ENCODE assay signal across 8 mouse cellular contexts in genomic region chr14:59625158-59625805, GRCm38 (mm10). TPM values are rescaled to one million over a fixed set of nuclear protein-coding genes. Genes with fewer than 3 reads are reported as not detected.
A peak's percentile ranks its signal among the peaks of the same experiment; 100 is the strongest.
DNase-seq lines count a peak whose midpoint lies in the region; ATAC-seq and TF ChIP-seq lines count a peak whose summit lies in the region.

Shisa2 (plus strand) TSS chr14:59625308.

- no peaks in the 10 kb centered on the region for H3K9me3 ChIP-seq in embryonic facial prominence, embryonic 12.5 days
- no peaks in the 10 kb centered on the region for H3K9me3 ChIP-seq in limb, embryonic 12.5 days
- H3K9me3 ChIP-seq in midbrain, embryonic 12.5 days, result no peaks in the 10 kb centered on the region

- H3K27me3 ChIP-seq in embryonic facial prominence, embryonic 12.5 days, result peaks cover 23% of the 10 kb centered on the region
- no peaks in the 10 kb centered on the region; the same call in 1 of the 2 replicates for H3K27me3 ChIP-seq in heart, adult 2 months (ENCODE audit: control insufficient read depth, insufficient read depth, low read length)
- no peaks in the 10 kb centered on the region for H3K27me3 ChIP-seq in kidney, adult 2 months (replicated peaks; ENCODE audit: control insufficient read depth, insufficient read depth, low read length)
- peaks cover 6% of the 10 kb centered on the region for H3K27me3 ChIP-seq in limb, embryonic 12.5 days
- peaks cover 57% of the 10 kb centered on the region for H3K27me3 ChIP-seq in midbrain, embryonic 12.5 days

- peak within 1 kb of the TSS; percentile 85 for H3K9ac ChIP-seq in embryonic facial prominence, embryonic 12.5 days
- H3K9ac ChIP-seq in heart, adult 2 months (ENCODE audit: low read depth, low read length), result peak within 1 kb of the TSS; percentile 63
- H3K9ac ChIP-seq in limb, embryonic 12.5 days (replicated peaks), result peak within 1 kb of the TSS; percentile 84
- H3K9ac ChIP-seq in midbrain, embryonic 12.5 days (replicated peaks), result peak within 1 kb of the TSS; percentile 64

- peak within 1 kb of the TSS; percentile 67 for H3K4me3 ChIP-seq in embryonic facial prominence, embryonic 12.5 days
- peak within 1 kb of the TSS; percentile 52 for H3K4me3 ChIP-seq in heart, adult 2 months
- peak within 1 kb of the TSS; percentile 54 for H3K4me3 ChIP-seq in kidney, adult 2 months (ENCODE audit: insufficient read depth, low read depth, low read length)
- peak within 1 kb of the TSS; percentile 78 for H3K4me3 ChIP-seq in limb, embryonic 12.5 days (replicated peaks)
- H3K4me3 ChIP-seq in midbrain, embryonic 12.5 days, result peak within 1 kb of the TSS; percentile 66

- TF ChIP-seq CTCF in heart, adult 2 months (IDR thresholded peaks at IDR 0.05), result peak; percentile 56
- no peak; the same call in 1 of the 2 replicates for TF ChIP-seq CTCF in kidney, adult 2 months (conservative IDR thresholded peaks at IDR 0.05; ENCODE audit: insufficient read depth, insufficient read length, low read depth, low read length)

- WGBS in embryonic facial prominence, embryonic 12.5 days, result under 1% methylated on average over 65 of the region's 65 CpGs
- whole genome bisulfite sequencing in heart, adult 2 months, result under 1% methylated on average over 64 of the region's 65 CpGs
- 1% methylated on average over 62 of the region's 65 CpGs for WGBS in kidney, adult 2 months
- under 1% methylated on average over 64 of the region's 65 CpGs for WGBS in limb, embryonic 12.5 days
- WGBS in midbrain, embryonic 12.5 days, result under 1% methylated on average over 62 of the region's 65 CpGs

- peak; percentile 73 for ATAC-seq in embryonic facial prominence, embryonic 12.5 days (ENCODE audit: insufficient number of reproducible peaks, insufficient read depth, low FRiP score, low TSS enrichment)
- ATAC-seq in limb, embryonic 12.5 days (ENCODE audit: insufficient number of reproducible peaks, insufficient read depth, low FRiP score, low TSS enrichment, low read depth), result peak; percentile 67
- ATAC-seq in midbrain, embryonic 12.5 days (ENCODE audit: low FRiP score, low read depth), result peak; percentile 87
- no peak for ATAC-seq in CD4-positive, CD25-positive, alpha-beta regulatory T cell, adult 4 months

- peaks cover 24% of the 10 kb centered on the region for H3K4me1 ChIP-seq in embryonic facial prominence, embryonic 12.5 days
- no peaks in the 10 kb centered on the region for H3K4me1 ChIP-seq in heart, adult 2 months (ENCODE audit: control insufficient read depth, insufficient read depth, low read length)
- no peaks in the 10 kb centered on the region for H3K4me1 ChIP-seq in kidney, adult 2 months (ENCODE audit: control insufficient read depth, insufficient read depth, low read length)
- peaks cover 37% of the 10 kb centered on the region for H3K4me1 ChIP-seq in limb, embryonic 12.5 days (replicated peaks)
- H3K4me1 ChIP-seq in midbrain, embryonic 12.5 days, result peaks cover 33% of the 10 kb centered on the region

- no peaks in the 10 kb centered on the region for H3K79me2 ChIP-seq in heart, adult 2 months (replicated peaks; ENCODE audit: control insufficient read depth, insufficient read depth, low read length)

- intact Hi-C loops in heart, adult 2 months (cut with DNase I), result no loop called here

- peak; percentile 52 to 71 for DNase-seq in adrenal gland, postnatal 4 days (ENCODE audit: low spot score in 2 of 2)
- peak; percentile 75 to 80 for DNase-seq in heart, adult 2 months
- DNase-seq in kidney, adult 2 months, result peak; percentile 68
- DNase-seq in spleen, postnatal 10 days (ENCODE audit: low spot score in 2 of 2), result peak; percentile 23 to 48

- H3K36me3 ChIP-seq in embryonic facial prominence, embryonic 12.5 days, result peaks cover 9% of the 10 kb centered on the region
- H3K36me3 ChIP-seq in heart, adult 2 months (ENCODE audit: control insufficient read depth, insufficient read depth, low read length), result no peaks in the 10 kb centered on the region
- H3K36me3 ChIP-seq in kidney, adult 2 months (ENCODE audit: control insufficient read depth, insufficient read depth, low read length), result no peaks in the 10 kb centered on the region
- H3K36me3 ChIP-seq in limb, embryonic 12.5 days, result peaks cover 11% of the 10 kb centered on the region
- H3K36me3 ChIP-seq in midbrain, embryonic 12.5 days, result peaks cover 6% of the 10 kb centered on the region; the same call in 1 of the 2 replicates

- no peak for TF ChIP-seq EP300 in heart, adult 2 months (IDR thresholded peaks at IDR 0.05; ENCODE audit: insufficient read depth, low read depth, low read length)

- TF ChIP-seq POLR2A in heart, adult 2 months (IDR thresholded peaks at IDR 0.05; ENCODE audit: insufficient read depth, low read depth, low read length), result peak; percentile 44; the same call in 1 of the 2 replicates
- no peak for TF ChIP-seq POLR2A in kidney, adult 2 months (IDR thresholded peaks at IDR 0.05; ENCODE audit: low read depth, low read length)

- H3K27ac ChIP-seq in embryonic facial prominence, embryonic 12.5 days, result peak within 1 kb of the TSS; percentile 86
- H3K27ac ChIP-seq in heart, adult 2 months, result peak within 1 kb of the TSS; percentile 36; the same call in 1 of the 2 replicates
- H3K27ac ChIP-seq in kidney, adult 2 months (ENCODE audit: insufficient read depth, low read depth, low read length), result no peak within 1 kb of the TSS
- peak within 1 kb of the TSS; percentile 94 for H3K27ac ChIP-seq in limb, embryonic 12.5 days
- H3K27ac ChIP-seq in midbrain, embryonic 12.5 days (replicated peaks), result peak within 1 kb of the TSS; percentile 83

- peak within 1 kb of the TSS; percentile 85 for H3K4me2 ChIP-seq in embryonic facial prominence, embryonic 12.5 days (replicated peaks)
- H3K4me2 ChIP-seq in limb, embryonic 12.5 days, result peak within 1 kb of the TSS; percentile 72
- peak within 1 kb of the TSS; percentile 77 for H3K4me2 ChIP-seq in midbrain, embryonic 12.5 days (replicated peaks)

RNA-seq across cellular contexts. Expression of gene Shisa2, which starts in this region (rescaled TPM):
- total RNA-seq in adrenal gland, postnatal 4 days (2021), result 1 to 10 TPM; 5.5 to 8.2 TPM
- polyA plus RNA-seq in embryonic facial prominence, embryonic 12.5 days (2016; fragmentation: Nextera tagmentation; extraction: Ambion mirVana), result 51.7 and 54.8 TPM in 2 replicates
- 1 to 10 TPM in 1 of 2 experiments, under 1 TPM in 1; 0.96 to 1.0 TPM for total RNA-seq in heart, adult 2 months (2021)
- 1.4 and 2.0 TPM in 2 replicates for polyA plus RNA-seq in heart, adult 2 months (2012; rRNA removed)
- 3.2 and 3.5 TPM in 2 replicates for polyA plus RNA-seq in kidney, adult 2 months (2012; rRNA removed)
- 89.9 and 96.0 TPM in 2 replicates for polyA plus RNA-seq in limb, embryonic 12.5 days (2016; fragmentation: Nextera tagmentation; extraction: Ambion mirVana)
- polyA plus RNA-seq in midbrain, embryonic 12.5 days (2016; fragmentation: Nextera tagmentation; extraction: Ambion mirVana), result 10.9 and 14.6 TPM in 2 replicates
- polyA plus RNA-seq in CD4-positive, CD25-positive, alpha-beta regulatory T cell, adult 4 months (2017; shearing (Covaris generic)), result not detected
